Mouse (Mus musculus) cerebellum, adult 8-10 months (tissue): ENCODE measurements around the gene Cdk12.
"Not testable (repeated sequence)": the region's sequence is repeated elsewhere in the genome, so short reads cannot be mapped to it uniquely, and the experiment has no call there.

Source experiments
- DNase-seq: peaks from one replicate; pipeline ENCODE4 v3.0.0; 2022

The Cdk12 gene

DNA sequence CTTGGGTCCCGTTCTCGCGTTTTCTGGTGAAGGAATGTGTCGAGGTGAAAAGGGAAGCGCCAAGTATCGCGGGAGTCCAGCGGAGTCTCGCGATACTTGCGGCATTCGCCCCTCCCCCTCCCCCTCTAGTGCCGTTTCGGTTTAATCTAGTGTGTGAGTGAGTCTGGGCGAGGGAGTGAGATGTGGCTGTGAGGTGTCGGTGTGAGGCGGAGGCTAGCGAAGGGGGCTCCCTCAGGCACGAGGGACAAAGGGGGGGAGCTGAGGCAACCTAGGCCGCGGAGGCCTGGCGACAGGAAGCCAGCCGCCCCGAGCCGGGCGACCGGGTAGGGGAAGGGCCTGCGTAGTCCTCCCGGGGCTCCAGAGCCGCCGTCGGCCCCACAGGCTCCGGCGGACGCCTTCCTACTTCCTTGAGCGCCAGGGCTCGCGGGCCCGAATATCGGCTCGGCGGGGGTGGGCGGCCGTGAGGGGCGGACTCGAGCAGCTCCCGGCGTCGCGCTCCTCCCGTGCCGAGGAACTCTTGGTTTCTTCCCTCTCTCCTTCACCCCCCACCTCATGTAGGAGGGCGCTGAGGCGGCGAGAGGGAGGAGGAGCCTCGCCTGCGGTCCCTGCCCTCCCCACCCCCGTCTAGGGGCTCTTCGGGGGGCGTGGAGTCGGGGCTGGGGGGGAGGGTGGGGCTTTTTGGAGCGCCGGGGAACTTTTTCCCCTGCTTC, at the start of gene Cdk12:
Gene Cdk12 (plus strand): TSS at position 419 of the 710 bp plus-strand sequence.
- peak; percentile 96 for DNase-seq

DNA sequence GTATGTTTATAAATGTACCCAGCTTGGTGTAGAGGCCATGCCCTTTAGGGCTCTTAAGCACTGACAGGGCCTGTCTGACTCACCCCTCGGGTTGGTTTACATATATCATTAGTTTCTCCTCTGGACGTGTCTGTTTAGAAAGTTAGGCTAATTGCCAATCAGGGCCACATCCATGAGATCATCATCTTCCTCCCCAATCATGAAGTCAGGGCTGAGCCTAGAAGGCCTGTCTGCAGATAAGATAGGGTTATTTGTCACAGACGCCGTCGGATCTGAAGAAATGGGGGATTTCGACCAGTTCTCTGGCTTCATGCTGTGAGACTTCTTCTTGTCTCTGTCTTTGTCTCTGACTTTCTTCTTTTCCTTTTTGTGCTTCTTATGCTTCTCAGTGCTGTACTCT, 47.8 kb upstream of the Cdk12 start:
- DNase-seq = no peak

DNA sequence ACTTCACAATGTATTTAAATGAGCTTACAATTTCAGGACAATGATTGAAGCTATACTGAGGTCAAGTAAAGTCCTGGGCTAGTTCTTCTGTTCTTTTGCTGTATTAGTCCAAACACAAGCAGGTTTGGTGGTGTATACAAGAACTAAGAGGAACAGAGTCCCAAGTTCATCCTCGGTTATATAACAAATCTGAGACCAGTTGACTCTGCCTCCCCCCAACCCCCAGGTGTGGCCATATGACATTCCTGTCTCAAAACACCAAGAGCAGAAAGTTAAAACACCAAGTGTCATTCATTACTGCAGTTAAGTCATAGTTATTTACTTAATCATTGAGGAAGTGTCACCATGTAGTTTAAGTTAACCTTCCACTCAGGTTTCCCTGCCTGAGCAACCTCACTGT, 34.5 kb upstream of the Cdk12 start:
- DNase-seq = no peak

DNA sequence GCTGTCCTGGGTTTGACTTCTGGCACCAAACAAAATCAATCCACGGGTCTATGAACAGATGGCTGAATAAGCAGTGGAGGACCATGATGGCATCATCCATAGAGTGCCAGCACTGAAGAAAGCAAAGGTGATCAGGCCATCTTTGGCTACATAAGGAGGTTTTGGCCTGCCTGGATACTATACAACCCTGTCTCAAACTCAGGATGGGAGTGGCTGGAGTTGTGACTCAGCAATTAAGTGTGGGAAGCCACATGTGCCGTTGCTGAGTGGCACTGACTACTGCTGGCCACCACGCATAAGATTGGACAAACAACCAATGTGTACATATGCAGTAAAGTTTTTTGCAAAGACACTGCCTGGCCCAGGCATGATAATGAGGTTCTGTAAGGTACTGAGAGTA, 20.7 kb upstream of the Cdk12 start:
- not testable (repeated sequence) for DNase-seq

DNA sequence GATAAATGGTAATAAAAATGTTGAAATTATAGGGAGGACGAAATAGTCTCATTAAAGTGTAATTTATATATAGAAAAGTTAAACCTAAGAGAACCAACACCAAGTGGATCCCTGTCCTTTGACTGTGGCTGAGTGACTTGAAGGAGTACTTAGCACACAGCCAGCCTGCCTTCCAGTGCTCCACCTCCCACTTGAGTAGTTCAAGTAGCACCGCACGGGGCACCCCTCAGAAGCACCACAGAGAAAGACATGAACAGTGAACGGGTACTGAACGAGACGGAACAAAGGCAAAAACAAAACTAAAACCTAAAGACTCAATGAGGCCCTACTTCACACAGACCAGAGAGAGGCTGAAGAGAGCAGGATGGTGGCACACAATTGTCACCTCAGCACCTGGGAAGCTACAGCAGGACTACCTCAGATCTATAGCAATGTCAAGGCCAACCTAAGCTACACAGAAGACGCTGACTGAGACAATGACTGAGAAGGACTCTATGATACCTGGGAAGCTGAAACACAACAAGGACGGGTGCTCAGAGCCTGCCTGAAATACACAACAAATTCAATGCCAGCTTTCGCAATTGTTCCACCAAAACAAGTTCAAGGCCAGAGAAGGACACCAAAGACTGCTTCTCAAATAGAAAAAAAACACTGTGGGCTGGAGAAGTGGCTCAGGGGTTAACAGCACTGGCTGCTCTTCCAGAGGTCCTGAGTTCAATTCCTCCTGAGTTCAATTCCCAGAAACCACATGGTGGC, 15.0 kb upstream of the Cdk12 start:
- DNase-seq = no peak

DNA sequence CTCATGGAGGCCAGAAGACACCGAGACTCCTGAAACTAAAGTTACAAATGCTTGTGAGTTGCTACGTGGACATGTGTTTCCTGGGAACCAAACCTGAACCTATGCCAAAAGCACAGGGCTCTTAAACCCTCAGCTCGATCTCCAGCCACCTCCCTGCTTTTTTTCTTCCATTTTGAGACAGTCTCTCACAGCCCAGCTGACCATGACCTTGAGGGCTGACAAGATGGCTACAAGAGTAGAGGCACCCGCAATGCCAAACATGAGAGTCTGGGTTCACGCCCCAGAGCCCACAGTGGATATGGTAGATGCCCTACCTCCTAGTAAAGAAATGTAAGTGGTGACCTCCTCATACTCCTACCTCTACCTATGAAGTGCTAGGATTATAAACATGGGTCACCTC, 12.0 kb upstream of the Cdk12 start:
- no peak for DNase-seq

DNA sequence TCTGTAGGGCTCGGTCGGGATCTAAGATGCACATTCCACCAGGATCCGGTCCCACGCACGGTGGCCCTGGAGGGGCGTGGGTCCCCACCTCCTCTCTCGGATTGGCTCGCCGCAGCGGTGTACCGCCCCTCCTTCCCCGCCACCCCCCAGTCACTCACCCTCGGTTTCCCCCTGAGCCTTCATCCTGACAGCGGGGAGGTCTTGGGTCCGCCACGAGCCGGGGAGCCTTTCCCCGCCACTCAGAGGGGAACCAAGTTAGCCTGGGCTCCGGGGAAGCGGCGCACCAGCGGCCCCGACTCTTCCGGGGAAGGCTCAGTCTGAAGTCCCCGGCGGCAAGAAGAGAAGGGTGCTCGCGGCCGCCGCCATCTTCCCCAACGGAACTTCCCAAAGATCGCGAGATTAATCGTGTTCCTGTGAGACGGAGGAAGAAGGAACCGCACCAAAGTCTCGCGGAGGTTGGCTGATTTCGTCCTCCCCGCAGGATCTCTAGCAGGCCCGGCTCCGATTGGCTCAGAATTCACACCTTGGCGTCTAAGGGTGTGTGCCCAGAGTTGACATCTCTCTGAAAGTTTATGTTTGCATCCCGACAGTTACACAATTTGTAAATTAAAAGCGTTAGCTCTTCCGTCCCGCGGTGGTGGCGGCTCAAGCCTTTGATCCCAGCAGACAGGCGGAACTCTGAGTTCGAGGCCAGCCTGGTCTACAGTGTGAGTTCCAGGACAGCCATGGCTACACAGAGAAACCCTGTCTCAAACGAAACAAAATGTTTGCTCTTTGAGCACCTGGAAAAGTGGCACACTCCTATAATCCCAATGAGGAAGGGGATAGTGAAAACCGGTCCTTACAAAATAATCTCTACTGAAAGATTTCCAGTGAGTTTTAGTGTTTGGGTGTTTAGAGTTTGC, 9.7 kb upstream of the Cdk12 start, which contains the start of gene Med1:
Gene Med1 (minus strand): TSS at position 393 of the 905 bp plus-strand sequence.
- peak; percentile 87 for DNase-seq

DNA sequence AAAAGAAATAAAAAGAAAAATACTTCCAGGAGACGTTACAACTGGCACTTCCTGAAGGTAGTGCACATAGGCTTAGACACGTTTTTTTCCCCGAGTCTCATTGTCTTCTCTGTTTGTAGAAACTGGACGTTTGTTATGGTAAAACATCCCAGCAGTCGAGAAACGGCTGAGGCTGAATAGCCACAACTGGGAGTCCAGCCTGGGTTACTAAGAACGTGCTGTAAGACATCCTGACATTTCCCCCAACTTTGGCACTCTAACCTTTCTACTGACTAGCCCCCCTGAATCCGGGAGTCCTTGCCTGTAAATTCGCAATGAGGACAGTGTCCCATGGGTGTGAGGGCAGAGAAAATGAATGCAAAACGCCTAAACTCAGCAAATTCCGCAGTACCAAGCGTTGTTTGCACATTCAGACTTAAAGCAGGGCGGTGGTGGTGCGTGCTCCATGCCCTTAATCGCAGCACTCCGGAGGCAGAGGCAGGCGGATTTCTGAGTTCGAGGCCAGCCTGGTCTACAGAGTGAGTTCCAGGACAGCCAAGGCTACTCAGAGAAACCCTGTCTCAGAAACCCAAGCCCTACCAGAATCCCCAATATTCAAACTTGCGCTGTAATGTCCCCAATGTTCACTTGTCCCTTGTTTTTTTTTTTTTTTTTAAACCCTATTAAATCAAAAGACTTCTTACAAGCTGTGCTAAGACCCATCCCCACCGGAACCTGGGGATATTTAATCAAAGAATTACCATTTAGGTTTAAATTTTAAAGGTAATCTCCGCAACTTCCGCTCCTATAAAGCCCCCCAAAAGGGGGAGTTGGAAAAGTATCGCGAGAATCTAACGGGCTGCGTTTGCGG, 843 bp upstream of the Cdk12 start:
- peak; percentile 30 for DNase-seq

DNA sequence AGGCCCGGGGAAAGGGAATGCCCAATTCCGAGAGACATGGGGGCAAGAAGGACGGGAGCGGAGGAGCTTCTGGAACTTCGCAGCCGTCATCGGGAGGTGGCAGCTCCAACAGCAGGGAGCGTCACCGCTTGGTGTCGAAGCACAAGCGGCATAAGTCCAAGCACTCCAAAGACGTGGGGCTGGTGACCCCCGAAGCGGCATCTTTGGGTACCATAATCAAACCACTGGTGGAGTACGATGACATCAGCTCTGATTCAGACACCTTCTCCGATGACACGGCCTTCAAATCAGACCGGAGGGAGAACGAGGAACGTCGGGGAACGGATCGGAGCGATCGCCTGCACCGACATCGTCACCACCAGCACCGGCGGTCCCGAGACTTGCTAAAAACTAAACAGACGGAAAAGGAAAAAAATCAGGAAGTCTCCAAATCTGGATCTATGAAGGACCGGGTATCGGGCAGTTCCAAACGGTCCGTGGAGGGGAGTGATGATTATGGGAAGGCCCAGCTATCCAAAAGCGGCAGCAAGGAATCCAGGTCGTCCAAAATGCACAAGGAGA, 572 bp downstream of the Cdk12 start:
- peak; percentile 41 for DNase-seq

DNA sequence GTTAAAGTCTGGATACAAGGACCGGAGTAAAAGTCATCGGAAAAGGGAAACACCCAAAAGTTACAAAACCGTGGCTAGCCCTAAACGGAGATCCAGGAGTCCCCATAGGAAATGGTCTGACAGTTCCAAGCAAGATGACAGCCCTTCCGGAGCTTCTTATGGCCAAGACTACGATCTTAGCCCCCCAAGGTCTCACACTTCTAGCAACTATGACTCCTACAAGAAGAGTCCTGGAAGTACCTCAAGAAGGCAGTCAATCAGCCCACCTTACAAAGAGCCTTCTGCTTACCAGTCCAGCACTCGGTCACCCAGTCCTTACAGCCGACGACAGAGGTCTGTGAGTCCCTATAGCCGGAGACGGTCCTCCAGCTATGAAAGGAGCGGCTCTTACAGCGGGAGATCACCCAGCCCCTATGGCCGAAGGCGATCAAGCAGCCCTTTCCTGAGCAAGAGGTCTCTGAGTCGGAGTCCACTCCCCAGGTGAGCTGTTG, 1.1 kb downstream of the Cdk12 start:
- no peak for DNase-seq

DNA sequence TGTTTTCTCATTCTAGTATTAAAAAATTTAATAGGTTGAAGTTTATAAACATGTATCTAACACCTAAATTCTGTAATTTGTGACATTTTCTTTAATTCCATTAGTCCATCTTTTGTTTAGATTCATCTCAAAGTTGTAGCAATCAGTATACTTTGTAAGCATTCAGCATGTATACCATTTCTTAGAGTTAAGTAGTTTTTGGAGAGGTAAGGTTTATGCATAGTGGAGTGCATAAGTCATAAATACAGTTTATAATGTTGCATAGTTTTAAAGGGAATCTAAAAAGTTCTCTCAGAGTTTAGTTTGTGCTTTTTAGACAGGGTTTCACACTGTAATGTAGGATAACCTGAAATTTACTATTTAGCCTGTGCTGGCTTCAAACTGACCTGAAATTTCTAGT, 2.6 kb downstream of the Cdk12 start:
- DNase-seq = no peak

DNA sequence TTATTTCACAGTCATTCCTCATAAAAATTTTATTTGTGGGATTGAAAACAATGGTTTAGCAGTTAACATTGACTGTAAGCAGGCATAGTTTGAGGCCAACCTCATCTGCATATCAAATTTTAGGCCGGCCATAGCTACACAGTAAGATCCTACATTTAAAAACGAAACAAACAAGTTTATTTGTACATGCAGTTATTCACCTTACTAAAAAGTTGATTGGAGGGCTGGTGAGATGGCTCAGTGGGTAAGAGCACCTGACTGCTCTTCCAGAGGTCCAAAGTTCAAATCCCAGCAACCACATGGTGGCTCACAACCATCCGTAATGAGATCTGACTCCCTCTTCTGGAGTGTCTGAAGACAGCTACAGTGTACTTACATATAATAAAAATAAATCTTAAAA, 3.4 kb downstream of the Cdk12 start:
- DNase-seq = not testable (repeated sequence)

DNA sequence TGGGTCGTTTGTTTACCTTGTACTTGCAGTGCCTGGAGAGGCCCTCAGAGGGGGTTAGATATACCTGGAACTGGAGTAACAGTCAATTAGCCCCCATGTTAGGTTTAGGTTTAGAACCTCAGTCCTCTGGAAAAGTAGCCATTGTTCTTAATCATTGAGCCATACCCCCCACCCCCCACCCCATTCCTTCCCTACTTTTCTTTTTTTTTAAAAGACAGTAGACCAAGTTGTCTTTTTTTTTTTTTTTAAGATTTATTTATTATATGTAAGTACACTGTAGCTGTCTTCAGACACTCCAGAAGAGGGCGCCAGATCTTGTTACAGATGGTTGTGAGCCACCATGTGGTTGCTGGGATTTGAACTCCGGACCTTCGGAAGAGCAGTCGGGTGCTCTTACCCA, 6.8 kb downstream of the Cdk12 start:
- DNase-seq = not testable (repeated sequence)

DNA sequence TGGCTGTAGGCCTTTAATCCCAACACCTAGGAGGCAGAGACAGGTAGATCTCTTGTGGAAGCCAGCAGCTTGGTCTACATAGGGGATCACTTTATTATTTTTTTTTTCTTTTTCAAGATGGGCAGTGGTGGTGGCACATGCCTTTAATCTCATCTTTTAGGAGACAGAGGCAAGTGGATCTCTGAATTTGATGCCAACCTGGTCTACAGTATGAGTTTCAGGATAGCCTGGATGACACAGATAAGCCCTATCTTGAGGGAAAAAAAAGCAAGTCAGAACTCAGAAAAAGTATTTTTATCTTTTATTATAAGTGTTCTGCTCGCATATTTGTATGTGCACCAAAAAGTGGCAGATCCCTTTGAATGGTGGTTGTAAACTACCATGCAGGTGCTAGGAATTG, 10.5 kb downstream of the Cdk12 start:
- DNase-seq = no peak

DNA sequence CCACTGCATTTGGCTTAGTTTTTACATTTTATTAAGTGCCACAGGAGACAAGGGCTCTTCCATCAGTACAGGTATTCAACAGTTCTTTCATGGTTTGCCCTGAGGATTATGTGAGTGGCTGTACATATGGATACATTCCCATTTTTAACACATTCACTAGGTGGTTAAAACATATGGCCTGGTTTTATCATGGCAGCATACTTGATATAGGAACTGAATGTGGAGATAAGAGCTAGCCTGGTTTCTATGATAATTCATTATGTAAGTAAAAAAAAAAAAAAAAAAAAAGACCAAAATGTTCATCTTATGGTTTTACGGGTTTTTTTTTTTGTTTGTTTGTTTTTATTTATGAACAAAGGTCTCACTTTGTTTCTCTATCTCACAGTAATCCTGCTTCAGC, 23.5 kb downstream of the Cdk12 start:
- no peak for DNase-seq

DNA sequence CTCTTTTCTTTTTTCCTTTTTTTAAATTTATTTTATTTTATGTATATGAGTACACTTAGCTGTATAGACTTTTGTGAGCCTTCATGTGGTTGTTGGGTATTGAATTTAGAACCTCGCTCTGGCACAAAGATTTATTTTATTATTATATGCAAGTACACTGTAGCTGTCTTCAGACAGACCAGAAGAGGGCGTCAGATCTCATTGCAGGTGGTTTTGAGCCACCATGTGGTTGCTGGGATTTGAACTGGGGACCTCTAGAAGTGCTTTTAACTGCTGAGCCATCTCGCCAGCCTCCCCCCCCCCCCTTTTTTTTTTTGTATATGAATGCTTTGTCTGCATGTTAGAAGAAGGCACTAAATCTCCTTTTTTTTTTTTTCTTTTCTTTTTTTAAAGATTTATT, 35.6 kb downstream of the Cdk12 start:
- DNase-seq = no peak

DNA sequence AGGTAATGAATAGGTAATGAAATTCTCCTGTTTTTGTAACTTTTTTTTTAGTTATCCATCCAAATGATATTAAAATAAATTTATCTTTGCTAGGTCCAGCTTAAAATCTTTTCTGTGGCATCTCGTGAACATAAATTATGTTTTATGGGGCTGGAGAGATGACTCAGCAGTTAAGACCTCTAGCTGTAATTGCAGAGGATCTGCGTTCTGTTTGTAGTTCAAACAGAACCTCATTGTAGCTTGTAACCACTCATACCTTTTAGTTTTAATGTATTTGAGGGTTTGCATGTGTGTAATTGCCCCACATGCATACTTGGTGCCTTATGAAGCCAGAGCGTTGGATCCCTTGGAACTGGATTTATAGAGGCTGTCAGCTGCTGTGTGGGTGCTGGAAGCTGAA, 36.1 kb downstream of the Cdk12 start:
- DNase-seq = no peak

DNA sequence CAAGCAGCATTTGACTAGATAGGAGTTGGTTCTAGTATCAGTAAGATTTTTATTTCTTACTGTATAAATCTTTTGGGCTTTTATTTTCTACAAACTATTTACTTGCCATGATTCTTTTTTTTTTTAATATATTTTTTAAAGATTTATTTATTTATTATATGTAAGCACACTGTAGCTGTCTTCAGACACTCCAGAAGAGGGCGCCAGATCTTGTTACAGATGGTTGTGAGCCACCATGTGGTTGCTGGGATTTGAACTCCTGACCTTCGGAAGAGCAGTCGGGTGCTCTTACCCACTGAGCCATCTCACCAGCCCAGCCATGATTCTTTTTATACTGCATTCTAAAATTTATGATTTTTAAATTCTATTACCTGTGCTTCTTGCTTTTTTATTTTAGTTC, 40.1 kb downstream of the Cdk12 start:
- not testable (repeated sequence) for DNase-seq

DNA sequence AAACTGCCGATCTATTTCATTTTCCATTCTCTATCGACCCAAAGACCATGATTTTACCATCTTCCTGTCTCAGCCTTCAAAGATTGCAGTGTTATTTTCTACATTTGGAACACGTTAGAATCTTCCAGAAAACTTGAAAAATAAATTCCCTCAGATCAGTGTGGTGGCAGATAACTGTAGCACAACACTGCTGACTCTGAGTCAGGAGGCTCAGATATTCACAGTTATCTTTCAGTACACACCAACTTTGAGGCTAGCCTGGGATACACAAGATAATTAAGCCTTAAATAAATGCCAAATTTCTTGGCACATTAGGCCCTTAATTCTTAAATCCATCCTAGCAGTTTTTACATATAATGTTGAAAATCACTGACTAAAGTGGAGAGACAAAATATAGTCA, 41.6 kb downstream of the Cdk12 start:
- no peak for DNase-seq

DNA sequence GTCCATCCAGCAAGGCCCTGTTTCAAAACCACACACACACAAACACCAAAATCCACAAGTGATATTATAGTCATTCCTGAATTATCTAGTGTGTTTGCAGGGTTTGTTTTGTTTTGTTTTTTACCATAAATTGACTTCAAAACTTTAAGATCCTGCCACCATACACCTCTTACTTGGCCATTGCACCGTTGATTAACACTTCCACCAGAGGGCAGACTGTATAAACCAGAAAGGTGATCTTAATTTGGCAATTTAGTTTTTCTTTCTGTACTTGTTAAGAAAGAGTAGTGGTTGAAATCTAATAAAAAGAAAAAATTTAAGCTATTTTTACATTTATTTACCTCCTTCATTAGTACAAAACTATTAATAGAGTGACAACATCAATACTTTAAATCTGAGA, 44.5 kb downstream of the Cdk12 start:
- no peak for DNase-seq

DNA sequence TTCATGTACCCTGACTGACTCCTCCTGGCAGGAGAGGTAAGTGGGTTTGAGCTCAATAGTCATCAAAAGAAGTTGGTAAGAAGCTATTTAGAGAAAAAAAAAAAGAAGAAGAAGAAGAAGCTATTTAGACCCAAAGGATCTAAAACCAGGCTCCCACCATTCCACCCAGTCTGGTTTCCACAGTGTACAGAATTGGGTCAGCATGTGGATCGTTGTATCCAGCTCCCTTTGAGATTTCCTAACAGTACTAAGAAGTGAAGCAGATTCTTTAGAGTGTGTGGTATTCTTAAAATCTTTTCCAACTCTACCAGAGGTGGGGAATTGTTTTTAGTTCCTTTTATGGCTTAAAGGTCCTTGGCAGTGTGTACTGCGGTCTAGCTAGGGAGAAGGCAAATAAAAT, 50.9 kb downstream of the Cdk12 start:
- DNase-seq = no peak
